Mouse (Mus musculus): ENCODE results near the gene Lrig3. TPM values are rescaled to one million over a fixed set of nuclear protein-coding genes. Genes with fewer than 3 reads are reported as not detected.

The Lrig3 gene
- polyA plus RNA-seq (2015; fragmentation: Nextera tagmentation; extraction: Ambion mirVana), result 9.2 and 10.4 TPM in 2 replicates

GRCm38 (mm10) chr10:125965968-125966480 lies at the start of gene Lrig3:
TSS of gene Lrig3 (plus strand) at chr10:125966168.
- Histone ChIP-seq H3K4me3 (peak within 1 kb of the TSS; percentile 77), H3K4me2 (peak within 1 kb of the TSS; percentile 73), H3K27me3 (no peaks in the 10 kb centered on the region), H3K9ac (peak within 1 kb of the TSS; percentile 84), H3K36me3 (no peaks in the 10 kb centered on the region), H3K4me1 (peaks cover 34% of the 10 kb centered on the region), H3K9me3 (no peaks in the 10 kb centered on the region), H3K27ac (peak within 1 kb of the TSS; percentile 86)
- WGBS, result 0% methylated on average over 62 of the region's 62 CpGs
- ATAC-seq (ENCODE audit: borderline replicate concordance, extremely low read depth, low FRiP score, low TSS enrichment), result peak; percentile 83

GRCm38 (mm10) chr10:125916781-125917180 lies 49.2 kb upstream of the Lrig3 start:
- peak overlapping the region; percentile 12; the same call in 1 of the 2 replicates for H3K4me2 ChIP-seq
- WGBS, result 33% methylated on average over 6 of the region's 6 CpGs

GRCm38 (mm10) chr10:125917436-125917871 lies 48.5 kb upstream of the Lrig3 start:
- peaks cover 4% of the 10 kb centered on the region; the same call in 1 of the 2 replicates for H3K4me1 ChIP-seq
- no peak overlapping the region for H3K9ac ChIP-seq
- H3K4me2 ChIP-seq, result peak overlapping the region; percentile 40
- no peaks in the 10 kb centered on the region for H3K9me3 ChIP-seq
- H3K4me3 ChIP-seq, result peak overlapping the region; percentile 4; the same call in 1 of the 2 replicates
- H3K27me3 ChIP-seq, result no peaks in the 10 kb centered on the region
- ATAC-seq (ENCODE audit: borderline replicate concordance, extremely low read depth, low FRiP score, low TSS enrichment), result peak; percentile 64; the same call in 1 of the 2 replicates
- WGBS, result 6% methylated on average over 9 of the region's 9 CpGs
- no peaks in the 10 kb centered on the region for H3K36me3 ChIP-seq
- no peak overlapping the region for H3K27ac ChIP-seq

More at GRCm38 (mm10) chr10:125916781-125917180, 49.2 kb upstream of the Lrig3 start:
- ATAC-seq (ENCODE audit: borderline replicate concordance, extremely low read depth, low FRiP score, low TSS enrichment), result no peak
- Histone ChIP-seq H3K4me3 (no peak overlapping the region), H3K9me3 (no peaks in the 10 kb centered on the region), H3K36me3 (no peaks in the 10 kb centered on the region), H3K27ac (no peak overlapping the region), H3K9ac (no peak overlapping the region), H3K4me1 (peaks cover 4% of the 10 kb centered on the region; the same call in 1 of the 2 replicates), H3K27me3 (no peaks in the 10 kb centered on the region)

GRCm38 (mm10) chr10:125918994-125919393 lies 47.0 kb upstream of the Lrig3 start:
- H3K4me1 ChIP-seq, result peaks cover 4% of the 10 kb centered on the region; the same call in 1 of the 2 replicates
- no peak overlapping the region for H3K4me3 ChIP-seq
- H3K27ac ChIP-seq, result no peak overlapping the region
- no peak overlapping the region for H3K4me2 ChIP-seq
- no peak overlapping the region for H3K9ac ChIP-seq
- ATAC-seq (ENCODE audit: borderline replicate concordance, extremely low read depth, low FRiP score, low TSS enrichment), result no peak
- 58% methylated on average over 1 of the region's 1 CpGs for WGBS
- H3K27me3 ChIP-seq, result no peaks in the 10 kb centered on the region
- no peaks in the 10 kb centered on the region for H3K9me3 ChIP-seq
- H3K36me3 ChIP-seq, result no peaks in the 10 kb centered on the region

- Histone ChIP-seq H3K27ac (no peak overlapping the region), H3K27me3 (no peaks in the 10 kb centered on the region), H3K9ac (no peak overlapping the region), H3K9me3 (no peaks in the 10 kb centered on the region), H3K36me3 (no peaks in the 10 kb centered on the region), H3K4me1 (peaks cover 4% of the 10 kb centered on the region; the same call in 1 of the 2 replicates), H3K4me3 (no peak overlapping the region), H3K4me2 (no peak overlapping the region)
- WGBS, result 33% methylated on average over 6 of the region's 6 CpGs
- no peak for ATAC-seq (ENCODE audit: borderline replicate concordance, extremely low read depth, low FRiP score, low TSS enrichment)
Measured at GRCm38 (mm10) chr10:125921654-125922446, 44.1 kb upstream of the Lrig3 start.

- Histone ChIP-seq H3K27me3 (no peaks in the 10 kb centered on the region), H3K9ac (no peak overlapping the region), H3K4me1 (no peaks in the 10 kb centered on the region), H3K4me3 (no peak overlapping the region), H3K9me3 (no peaks in the 10 kb centered on the region), H3K36me3 (no peaks in the 10 kb centered on the region), H3K27ac (no peak overlapping the region), H3K4me2 (no peak overlapping the region)
- ATAC-seq (ENCODE audit: borderline replicate concordance, extremely low read depth, low FRiP score, low TSS enrichment), result no peak
- 74% methylated on average over 3 of the region's 3 CpGs for WGBS
Measured at GRCm38 (mm10) chr10:125929961-125930360, 36.0 kb upstream of the Lrig3 start.

- ATAC-seq (ENCODE audit: borderline replicate concordance, extremely low read depth, low FRiP score, low TSS enrichment), result no peak
- Histone ChIP-seq H3K4me2 (no peak overlapping the region), H3K4me1 (no peaks in the 10 kb centered on the region), H3K4me3 (no peak overlapping the region), H3K27ac (no peak overlapping the region), H3K36me3 (no peaks in the 10 kb centered on the region), H3K9ac (no peak overlapping the region), H3K9me3 (no peaks in the 10 kb centered on the region), H3K27me3 (no peaks in the 10 kb centered on the region)
- WGBS, result 72% methylated on average over 6 of the region's 6 CpGs
Measured at GRCm38 (mm10) chr10:125933388-125933787, 32.6 kb upstream of the Lrig3 start.

- H3K27me3 ChIP-seq, result no peaks in the 10 kb centered on the region
- no peaks in the 10 kb centered on the region for H3K9me3 ChIP-seq
- H3K27ac ChIP-seq, result no peak overlapping the region
- no peaks in the 10 kb centered on the region for H3K4me1 ChIP-seq
- H3K4me3 ChIP-seq, result no peak overlapping the region
- WGBS, result 73% methylated on average over 3 of the region's 3 CpGs
- no peak for ATAC-seq (ENCODE audit: borderline replicate concordance, extremely low read depth, low FRiP score, low TSS enrichment)
- no peak overlapping the region for H3K4me2 ChIP-seq
- H3K36me3 ChIP-seq, result no peaks in the 10 kb centered on the region
- H3K9ac ChIP-seq, result no peak overlapping the region
Measured at GRCm38 (mm10) chr10:125934095-125934494, 31.9 kb upstream of the Lrig3 start.

- WGBS, result 32% methylated on average over 11 of the region's 11 CpGs
- ATAC-seq (ENCODE audit: borderline replicate concordance, extremely low read depth, low FRiP score, low TSS enrichment), result no peak
- H3K9me3 ChIP-seq, result no peaks in the 10 kb centered on the region
Measured at GRCm38 (mm10) chr10:125937517-125938497, 28.2 kb upstream of the Lrig3 start.

GRCm38 (mm10) chr10:125938528-125939402 lies 27.2 kb upstream of the Lrig3 start:
- H3K27ac ChIP-seq, result no peak overlapping the region
- WGBS, result 42% methylated on average over 12 of the region's 12 CpGs
- no peak overlapping the region for H3K4me3 ChIP-seq
- no peaks in the 10 kb centered on the region for H3K36me3 ChIP-seq
- no peaks in the 10 kb centered on the region for H3K4me1 ChIP-seq
- no peaks in the 10 kb centered on the region for H3K27me3 ChIP-seq
- no peak overlapping the region for H3K4me2 ChIP-seq
- no peak overlapping the region for H3K9ac ChIP-seq
- ATAC-seq (ENCODE audit: borderline replicate concordance, extremely low read depth, low FRiP score, low TSS enrichment), result no peak
- no peaks in the 10 kb centered on the region for H3K9me3 ChIP-seq

More at GRCm38 (mm10) chr10:125937517-125938497, 28.2 kb upstream of the Lrig3 start:
- H3K4me2 ChIP-seq, result no peak overlapping the region
- no peaks in the 10 kb centered on the region for H3K4me1 ChIP-seq
- no peaks in the 10 kb centered on the region for H3K36me3 ChIP-seq
- H3K9ac ChIP-seq, result no peak overlapping the region
- no peak overlapping the region for H3K27ac ChIP-seq
- H3K27me3 ChIP-seq, result no peaks in the 10 kb centered on the region
- H3K4me3 ChIP-seq, result no peak overlapping the region
